Mouse (Mus musculus): ENCODE results near the gene Setd1a. TPM values are rescaled to one million over a fixed set of nuclear protein-coding genes. Genes with fewer than 3 reads are reported as not detected.

Setd1a gene
- polyA plus RNA-seq (2017; shearing (Covaris generic)) = 1.8 TPM

DNA sequence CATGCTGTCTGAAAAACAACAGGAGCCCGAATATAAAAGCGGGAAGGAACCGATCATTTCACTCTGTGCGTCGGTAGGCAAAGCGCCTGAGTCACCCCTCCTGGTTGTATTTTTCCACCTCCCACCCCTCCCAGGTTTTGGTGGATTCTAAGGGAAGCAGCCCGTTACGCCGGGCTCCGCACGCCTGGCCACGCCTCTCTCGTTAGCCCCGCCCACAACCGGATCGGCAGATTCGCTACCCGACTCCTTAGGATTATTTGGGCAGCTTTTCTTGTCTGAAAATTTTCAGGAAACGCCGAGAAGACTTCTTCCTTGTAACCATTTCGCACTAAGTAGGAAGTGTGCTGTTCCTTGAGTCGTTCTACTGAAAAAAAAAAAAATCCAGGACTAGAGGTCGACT, at the start of gene Setd1a:
TSS of gene Setd1a (plus strand) at position 245 of the 400 bp plus-strand sequence.

DNA sequence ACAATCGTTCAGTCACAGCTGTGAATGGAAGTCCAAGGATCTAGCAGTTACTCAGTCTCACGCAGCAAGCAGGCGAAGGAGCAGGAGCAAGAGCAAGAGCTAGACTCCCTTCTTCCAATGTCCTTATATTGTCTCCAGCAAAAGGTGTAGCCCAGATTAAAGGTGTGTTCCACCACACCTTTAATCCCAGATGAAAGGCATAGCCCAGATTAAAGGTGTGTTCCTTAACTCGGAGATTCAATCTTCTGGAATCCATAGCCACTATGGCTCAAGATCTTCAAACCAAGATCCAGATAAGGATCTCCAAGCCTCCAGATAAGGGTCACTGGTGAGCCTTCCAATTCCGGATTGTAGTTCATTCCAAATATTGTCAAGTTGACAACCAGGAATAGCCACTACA, 44.4 kb upstream of the Setd1a start, which contains the start of gene Ctf2:
TSS of gene Ctf2 (minus strand) at position 101 of the 400 bp plus-strand sequence.

DNA sequence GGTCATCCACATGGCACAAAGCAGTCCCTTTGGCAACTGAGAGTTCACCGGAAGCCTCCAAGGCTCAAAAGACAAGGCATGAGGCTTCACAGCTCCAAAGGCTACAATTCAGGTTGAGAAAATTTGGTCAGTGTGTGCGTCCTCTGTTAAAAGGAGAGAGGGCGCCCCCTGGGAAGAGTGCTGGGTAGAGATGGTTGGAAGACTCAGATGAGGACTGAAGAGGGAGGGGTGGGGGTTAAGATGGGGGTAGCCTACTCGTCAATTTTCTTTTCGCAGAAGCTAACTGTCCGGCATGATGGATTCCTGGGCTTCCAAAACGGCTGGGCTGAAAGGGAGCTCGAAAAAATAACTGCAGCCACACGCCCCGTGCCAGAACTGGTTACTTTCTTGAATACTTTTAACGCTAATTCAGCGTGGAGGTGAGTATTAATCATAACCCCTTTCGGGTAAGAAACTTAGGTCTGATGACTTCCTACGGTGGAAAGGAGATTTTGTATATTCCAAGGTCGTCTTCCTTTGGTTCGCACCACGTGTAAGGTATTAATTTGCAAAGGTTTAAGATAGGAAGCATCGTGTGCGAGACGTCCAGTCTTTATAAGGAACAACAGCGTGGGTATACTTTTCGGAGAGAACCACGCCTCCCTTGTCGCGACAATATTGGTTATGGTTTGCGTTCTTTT, 32.0 kb upstream of the Setd1a start, which contains the start of gene Fbxl19:
TSS of gene Fbxl19 (plus strand) at position 178 of the 680 bp plus-strand sequence.

DNA sequence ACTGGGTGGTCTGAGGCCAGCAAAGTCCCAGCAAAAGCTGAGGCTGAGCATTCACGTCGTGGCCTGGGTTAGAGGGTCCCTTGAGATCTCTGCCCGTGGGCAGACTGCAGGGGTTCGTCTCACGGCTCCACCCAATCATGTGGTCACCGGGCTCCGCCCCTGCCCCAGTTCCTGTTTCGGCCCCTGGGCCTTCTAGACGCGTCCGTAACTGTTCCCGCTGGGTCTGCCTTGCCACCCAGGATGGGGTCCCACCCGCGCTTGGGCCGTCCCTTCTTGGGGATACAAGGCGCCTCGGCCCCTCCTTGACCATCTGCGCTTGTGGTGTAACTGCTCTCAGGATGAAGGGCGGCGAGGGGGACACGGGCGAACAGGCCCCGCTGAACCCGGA, 6.8 kb upstream of the Setd1a start, which contains the start of gene Orai3:
TSS of gene Orai3 (plus strand) at position 165 of the 388 bp plus-strand sequence.

DNA sequence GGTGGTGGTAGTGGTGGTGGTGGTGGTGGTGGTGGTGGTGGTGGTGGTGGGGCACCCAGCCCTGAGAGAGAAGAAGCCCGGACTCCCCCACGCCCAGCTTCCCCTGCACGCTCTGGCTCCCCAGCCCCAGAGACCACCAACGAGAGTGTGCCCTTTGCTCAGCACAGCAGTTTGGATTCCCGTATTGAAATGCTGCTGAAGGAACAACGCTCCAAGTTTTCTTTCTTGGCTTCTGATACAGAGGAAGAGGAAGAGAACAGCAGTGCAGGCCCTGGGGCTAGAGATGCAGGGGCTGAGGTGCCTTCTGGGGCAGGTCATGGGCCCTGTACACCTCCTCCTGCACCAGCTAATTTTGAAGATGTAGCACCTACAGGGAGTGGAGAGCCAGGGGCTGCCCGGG, 8.8 kb downstream of the Setd1a start, which contains the start of gene Gm49388:
TSS of gene Gm49388 (plus strand) at position 301 of the 400 bp plus-strand sequence.

DNA sequence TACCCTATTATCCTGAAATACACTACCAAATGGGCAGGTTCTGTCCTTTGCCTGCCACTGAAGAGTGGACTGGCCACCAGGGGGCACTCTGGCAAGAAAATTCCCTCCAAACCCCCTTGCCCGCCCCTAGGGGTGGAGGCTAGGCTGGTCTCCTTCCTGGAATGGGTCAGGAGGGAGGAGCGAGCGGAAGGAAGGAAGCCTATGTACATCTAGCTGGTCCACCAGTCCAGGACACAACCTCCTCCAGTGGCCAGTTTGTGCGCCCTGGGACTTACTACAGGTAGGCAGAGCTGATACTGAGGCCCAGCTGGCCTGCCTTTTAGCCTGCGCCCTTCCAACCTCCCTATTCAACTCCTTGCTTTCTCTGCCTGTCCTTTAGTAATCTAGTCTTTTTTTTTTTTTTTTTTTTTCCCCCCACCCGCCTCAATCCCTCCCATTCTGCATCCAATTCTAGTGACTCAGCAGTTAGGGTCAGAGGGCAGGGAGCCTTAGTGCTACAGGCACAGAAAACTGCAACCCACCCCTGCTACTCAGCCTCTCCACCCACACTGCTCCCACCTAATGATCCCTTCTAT, 24.1 kb downstream of the Setd1a start, which contains the start of gene Hsd3b7:
TSS of gene Hsd3b7 (plus strand) at position 170 of the 575 bp plus-strand sequence.

DNA sequence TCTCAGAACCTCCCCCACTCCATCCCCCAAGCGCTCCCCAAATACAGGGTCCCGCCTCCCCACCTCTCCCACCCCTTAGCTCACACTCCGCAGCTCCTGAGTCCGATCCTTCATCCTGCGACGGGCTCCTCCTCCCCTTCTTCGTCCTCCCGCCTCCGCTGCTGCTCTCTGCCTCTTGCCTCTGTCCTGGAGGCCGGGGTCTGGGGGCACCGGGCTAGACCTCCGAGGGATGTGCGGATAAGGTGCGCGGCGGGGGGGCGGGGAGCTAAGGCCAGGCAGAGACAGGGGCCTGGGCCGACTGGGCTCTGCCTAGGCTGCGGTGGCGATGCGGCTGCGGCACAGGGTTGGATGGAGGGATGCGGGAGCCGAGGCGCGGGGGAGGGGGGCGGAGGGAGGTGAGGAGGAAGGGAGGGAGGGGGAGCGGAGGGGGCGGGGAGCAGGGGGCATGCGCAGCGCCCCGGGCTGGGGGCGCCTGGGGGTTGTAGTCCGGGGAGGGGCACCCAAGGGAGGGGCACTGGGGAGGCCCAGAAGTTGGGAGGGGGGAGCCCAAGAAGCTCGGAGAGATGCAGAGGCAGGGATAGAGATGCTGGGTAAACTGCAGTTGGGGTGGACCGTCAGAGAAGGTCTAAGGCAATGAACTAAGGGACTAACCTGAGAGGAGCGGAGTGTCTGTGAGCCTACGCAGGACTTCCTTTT, 47.9 kb downstream of the Setd1a start, which contains the start of the genes Stx4a and Stx1b:
TSS of gene Stx4a (plus strand) at position 119 of the 696 bp plus-strand sequence.
TSS of gene Stx1b (minus strand) at position 374 of the 696 bp plus-strand sequence.

Other genes with a start within 250 kb of the Setd1a start
- gene Tmem265, start 215.3 kb upstream of the Setd1a start, polyA plus RNA-seq (2017; shearing (Covaris generic)) = 14.8 TPM
- 112 TPM for gene Phkg2, start 203.3 kb upstream of the Setd1a start, polyA plus RNA-seq (2017; shearing (Covaris generic))
- gene Ccdc189, start 188.1 kb upstream of the Setd1a start, polyA plus RNA-seq (2017; shearing (Covaris generic)) = 0.48 TPM
- gene Rnf40, start 187.9 kb upstream of the Setd1a start, polyA plus RNA-seq (2017; shearing (Covaris generic)) = 154 TPM
- 2.3 TPM for gene Zfp629, start 160.9 kb upstream of the Setd1a start, polyA plus RNA-seq (2017; shearing (Covaris generic))
- gene Bcl7c, start 67.7 kb upstream of the Setd1a start, polyA plus RNA-seq (2017; shearing (Covaris generic)) = 8.8 TPM
- gene Ctf1, start 63.9 kb upstream of the Setd1a start, polyA plus RNA-seq (2017; shearing (Covaris generic)) = not detected
- gene Ctf2, start 44.5 kb upstream of the Setd1a start, polyA plus RNA-seq (2017; shearing (Covaris generic)) = not detected
- 0.87 TPM for gene Fbxl19, start 32.1 kb upstream of the Setd1a start, polyA plus RNA-seq (2017; shearing (Covaris generic))
- 31.0 TPM for gene Orai3, start 6.9 kb upstream of the Setd1a start, polyA plus RNA-seq (2017; shearing (Covaris generic))
- not detected for gene Gm49388, start 8.9 kb downstream of the Setd1a start, polyA plus RNA-seq (2017; shearing (Covaris generic))
- gene Hsd3b7, start 23.9 kb downstream of the Setd1a start, polyA plus RNA-seq (2017; shearing (Covaris generic)) = 2.5 TPM
- 174 TPM for gene Stx4a, start 47.6 kb downstream of the Setd1a start, polyA plus RNA-seq (2017; shearing (Covaris generic))
- 0.15 TPM for gene Stx1b, start 47.9 kb downstream of the Setd1a start, polyA plus RNA-seq (2017; shearing (Covaris generic))
- gene Zfp646, start 99.6 kb downstream of the Setd1a start, polyA plus RNA-seq (2017; shearing (Covaris generic)) = 57.7 TPM
- 19.7 TPM for gene Zfp668, start 100.2 kb downstream of the Setd1a start, polyA plus RNA-seq (2017; shearing (Covaris generic))
- 0.94 TPM for gene Prss53, start 114.3 kb downstream of the Setd1a start, polyA plus RNA-seq (2017; shearing (Covaris generic))
- not detected for gene Gm21974, start 118.8 kb downstream of the Setd1a start, polyA plus RNA-seq (2017; shearing (Covaris generic))
- gene Vkorc1, start 118.9 kb downstream of the Setd1a start, polyA plus RNA-seq (2017; shearing (Covaris generic)) = 63.8 TPM
- 62.3 TPM for gene Bckdk, start 127.4 kb downstream of the Setd1a start, polyA plus RNA-seq (2017; shearing (Covaris generic))
- gene Kat8, start 135.8 kb downstream of the Setd1a start, polyA plus RNA-seq (2017; shearing (Covaris generic)) = 57.8 TPM
- not detected for gene Prss8, start 153.4 kb downstream of the Setd1a start, polyA plus RNA-seq (2017; shearing (Covaris generic))
- gene Prss36, start 170.1 kb downstream of the Setd1a start, polyA plus RNA-seq (2017; shearing (Covaris generic)) = 4.9 TPM
- gene Fus, start 190.8 kb downstream of the Setd1a start, polyA plus RNA-seq (2017; shearing (Covaris generic)) = 203 TPM
- gene Pycard, start 217.2 kb downstream of the Setd1a start, polyA plus RNA-seq (2017; shearing (Covaris generic)) = 357 TPM
- not detected for gene Trim72, start 227.3 kb downstream of the Setd1a start, polyA plus RNA-seq (2017; shearing (Covaris generic))

All from CD4-positive, CD25-positive, alpha-beta regulatory T cell, adult 9 weeks (primary cell).